Mouse (Mus musculus): ENCODE data around the gene Ino80. TPM values are rescaled to one million over a fixed set of nuclear protein-coding genes. Genes with fewer than 3 reads are reported as not detected.

Ino80 gene
- total and polyA plus RNA-seq, 3 experiments = 10.6 to 17.8 (median 11.4) TPM

GRCm38 (mm10) chr2:119329123-119329817 lies 148.2 kb downstream of the Ino80 start:
- in situ Hi-C loops (cut with MboI; ENCODE audit: low pct_ligation_motif_present, low pct_unique_long_range_greater_than_20kb, low sequenced_read_pairs) (no loop called here), dilution Hi-C loops (cut with MboI; ENCODE audit: extremely low pct_ligation_motif_present, extremely low pct_unique_long_range_greater_than_20kb, low sequenced_read_pairs) (no loop called here)
- Histone ChIP-seq H3K4me3 (replicated peaks in 1 of 3; ENCODE audit: low read depth in 2 of 3, low read length in 2 of 3, poor library complexity in 1 of 3) (no peak overlapping the region), H3K9me3 (replicated peaks; ENCODE audit: low read length) (no peaks in the 10 kb centered on the region), H3K4me2 (ENCODE audit: insufficient read depth, low read depth, poor library complexity, severe bottlenecking) (no peak overlapping the region), H3K4me1 (ENCODE audit: control insufficient read depth in 1 of 2, insufficient read depth in 2 of 2) (peaks cover 9 to 28% of the 10 kb centered on the region in 2 experiments), H3K36me3 (replicated peaks in 1 of 2; ENCODE audit: control insufficient read depth in 1 of 2, insufficient read depth in 1 of 2, low read length in 1 of 2) (no peaks in the 10 kb centered on the region), H3K27me3 (replicated peaks) (peaks cover 76% of the 10 kb centered on the region), H3K79me2 (replicated peaks; ENCODE audit: control insufficient read depth, extremely low read depth, insufficient read depth, poor library complexity, severe bottlenecking) (no peaks in the 10 kb centered on the region), H3K27ac (ENCODE audit: insufficient read depth, low read depth) (no peak overlapping the region), H3K9ac (ENCODE audit: insufficient read depth, low read depth) (no peak overlapping the region)
- TF ChIP-seq MEF2A (IDR thresholded peaks at IDR 0.05; ENCODE audit: borderline replicate concordance, low read depth, low read length) (no peak), ZNF384 (IDR thresholded peaks at IDR 0.05; ENCODE audit: low read depth, low read length) (no peak), ZKSCAN1 (IDR thresholded peaks at IDR 0.05; ENCODE audit: borderline replicate concordance, low read depth, low read length) (no peak), BHLHE40 (IDR thresholded peaks at IDR 0.05; ENCODE audit: low read depth, low read length) (no peak), KAT2A (IDR thresholded peaks at IDR 0.05; ENCODE audit: insufficient replicate concordance, low read length) (no peak), ZMIZ1 (IDR thresholded peaks at IDR 0.05; ENCODE audit: low read depth, low read length) (no peak), TBP (conservative IDR thresholded peaks at IDR 0.05; ENCODE audit: low read depth, low read length) (no peak), EP300 (IDR thresholded peaks at IDR 0.05; ENCODE audit: low read length) (no peak), ELF1 (IDR thresholded peaks at IDR 0.05; ENCODE audit: low read depth, low read length) (no peak), IRF4 (IDR thresholded peaks at IDR 0.05; ENCODE audit: low read depth, low read length) (no peak), MAX (IDR thresholded peaks at IDR 0.05; ENCODE audit: low read length) (no peak), CTCF (conservative IDR thresholded peaks at IDR 0.05 in 1 of 2, IDR thresholded peaks at IDR 0.05 in 1 of 2; ENCODE audit: low read depth in 2 of 2, low read length in 2 of 2) (no peak), HCFC1 (IDR thresholded peaks at IDR 0.05; ENCODE audit: low read depth, low read length) (no peak)
- DNase-seq (ENCODE audit: extremely low read depth) = no peak

GRCm38 (mm10) chr2:119328546-119328945 lies 148.9 kb downstream of the Ino80 start:
- Histone ChIP-seq H3K9ac (ENCODE audit: insufficient read depth, low read depth) (no peak overlapping the region), H3K4me3 (replicated peaks in 1 of 3; ENCODE audit: low read depth in 2 of 3, low read length in 2 of 3, poor library complexity in 1 of 3) (no peak overlapping the region), H3K4me2 (ENCODE audit: insufficient read depth, low read depth, poor library complexity, severe bottlenecking) (no peak overlapping the region), H3K4me1 (ENCODE audit: control insufficient read depth in 1 of 2, insufficient read depth in 2 of 2) (peaks cover 9 to 28% of the 10 kb centered on the region in 2 experiments), H3K36me3 (replicated peaks in 1 of 2; ENCODE audit: control insufficient read depth in 1 of 2, insufficient read depth in 1 of 2, low read length in 1 of 2) (no peaks in the 10 kb centered on the region), H3K27me3 (replicated peaks) (peaks cover 75% of the 10 kb centered on the region), H3K9me3 (replicated peaks; ENCODE audit: low read length) (no peaks in the 10 kb centered on the region), H3K27ac (ENCODE audit: insufficient read depth, low read depth) (no peak overlapping the region), H3K79me2 (replicated peaks; ENCODE audit: control insufficient read depth, extremely low read depth, insufficient read depth, poor library complexity, severe bottlenecking) (no peaks in the 10 kb centered on the region)
- no peak for TF ChIP-seq MYC (IDR thresholded peaks at IDR 0.05; ENCODE audit: low read depth, low read length)
- no peak for TF ChIP-seq ZMIZ1 (IDR thresholded peaks at IDR 0.05; ENCODE audit: low read depth, low read length)
- no peak for TF ChIP-seq ETS1 (conservative IDR thresholded peaks at IDR 0.05; ENCODE audit: low read depth, low read length)
- TF ChIP-seq MAZ (IDR thresholded peaks at IDR 0.05; ENCODE audit: low read depth, low read length) = no peak
- no peak for TF ChIP-seq CHD2 (IDR thresholded peaks at IDR 0.05; ENCODE audit: low read length)
- TF ChIP-seq ZNF384 (IDR thresholded peaks at IDR 0.05; ENCODE audit: low read depth, low read length) = no peak
- no peak for TF ChIP-seq EP300 (IDR thresholded peaks at IDR 0.05; ENCODE audit: low read length)
- no peak for TF ChIP-seq ZKSCAN1 (IDR thresholded peaks at IDR 0.05; ENCODE audit: borderline replicate concordance, low read depth, low read length)
- TF ChIP-seq HCFC1 (IDR thresholded peaks at IDR 0.05; ENCODE audit: low read depth, low read length) = no peak
- TF ChIP-seq IRF4 (IDR thresholded peaks at IDR 0.05; ENCODE audit: low read depth, low read length) = no peak
- TF ChIP-seq CTCF (conservative IDR thresholded peaks at IDR 0.05 in 1 of 2, IDR thresholded peaks at IDR 0.05 in 1 of 2; ENCODE audit: low read depth in 2 of 2, low read length in 2 of 2) = no peak
- TF ChIP-seq ELF1 (IDR thresholded peaks at IDR 0.05; ENCODE audit: low read depth, low read length) = no peak
- no peak for TF ChIP-seq JUND (conservative IDR thresholded peaks at IDR 0.05; ENCODE audit: low read depth, low read length)
- no peak for TF ChIP-seq POLR2AphosphoS2 (IDR thresholded peaks at IDR 0.05; ENCODE audit: low read depth, low read length)
- no peak for DNase-seq (ENCODE audit: extremely low read depth)
- dilution Hi-C loops (cut with MboI; ENCODE audit: extremely low pct_ligation_motif_present, extremely low pct_unique_long_range_greater_than_20kb, low sequenced_read_pairs) (no loop called here), in situ Hi-C loops (cut with MboI; ENCODE audit: low pct_ligation_motif_present, low pct_unique_long_range_greater_than_20kb, low sequenced_read_pairs) (no loop called here)
